Mouse (Mus musculus): ENCODE measurements at regions not wholly inside any gene's neighbourhood (a gene's known extent, or its start where the extent isn't known, plus 50 kb on each side); places are given as distances from the start of the nearest gene placed in this dataset.

DNA sequence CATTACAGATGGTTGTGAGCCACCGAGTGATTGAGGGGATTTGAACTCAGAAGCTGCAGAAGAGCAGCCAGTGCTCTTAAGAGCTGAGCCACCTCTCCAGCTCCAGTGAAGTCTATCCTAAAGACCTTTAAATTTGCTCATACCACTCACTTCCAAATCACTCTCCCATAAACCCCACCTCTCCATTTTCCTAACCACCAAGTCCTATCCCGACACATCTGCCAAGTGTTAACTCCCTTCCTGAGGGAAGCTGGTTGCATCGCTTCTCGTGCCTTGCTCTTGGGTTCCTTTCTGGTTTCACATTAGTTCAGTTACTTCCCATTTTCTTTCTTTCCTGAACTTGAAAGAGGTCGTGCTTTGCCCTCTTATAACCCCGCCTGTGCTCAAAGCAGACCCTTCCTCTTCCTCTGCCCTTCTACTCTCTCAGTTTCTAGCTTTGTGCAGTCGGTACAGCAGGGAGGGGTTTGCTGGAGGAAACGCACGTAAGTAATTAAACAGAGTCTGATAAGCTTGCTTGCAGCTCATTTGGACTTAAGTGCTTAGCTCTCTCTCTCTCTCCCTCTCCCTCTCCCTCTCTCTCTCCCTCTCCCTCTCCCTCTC lies 84.4 kb upstream of the Cxadr start:
- Histone ChIP-seq H3K27me3 (ENCODE audit: control insufficient read depth, insufficient read depth, low read length) (no peaks in the 10 kb centered on the region), H3K27ac (no peak overlapping the region)

DNA sequence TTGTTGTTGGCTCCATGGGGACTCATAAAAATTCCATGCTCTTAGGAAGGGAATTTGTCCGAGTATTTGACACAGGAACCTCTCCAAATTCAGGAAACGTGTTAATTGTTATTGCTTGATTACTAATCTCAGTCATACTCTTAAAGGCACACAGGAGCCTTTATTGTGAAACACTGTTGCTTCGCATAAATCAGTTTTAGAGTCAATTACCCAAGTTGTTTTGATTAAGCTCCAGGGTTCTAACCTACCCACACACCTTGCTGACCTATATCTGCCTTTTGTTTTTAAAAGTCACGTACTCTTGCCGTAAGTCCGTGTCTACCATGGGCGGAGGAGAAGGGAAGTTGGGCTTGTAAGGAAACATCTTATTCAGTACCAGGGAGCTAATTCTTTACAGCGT lies 89.6 kb upstream of the Cxadr start:
- H3K36me3 ChIP-seq (ENCODE audit: control insufficient read depth, insufficient read depth, low read length), result no peaks in the 10 kb centered on the region
- H3K4me3 ChIP-seq, result no peak overlapping the region
- no peaks in the 10 kb centered on the region for H3K79me2 ChIP-seq (replicated peaks; ENCODE audit: control insufficient read depth, insufficient read depth, low read length)
- 75% methylated on average over 8 of the region's 8 CpGs for WGBS
- TF ChIP-seq POLR2A (IDR thresholded peaks at IDR 0.05; ENCODE audit: insufficient read depth, low read depth, low read length) (no peak), CTCF (IDR thresholded peaks at IDR 0.05) (no peak), EP300 (IDR thresholded peaks at IDR 0.05; ENCODE audit: insufficient read depth, low read depth, low read length) (no peak)
- no peak for DNase-seq
- H3K9ac ChIP-seq (ENCODE audit: low read depth, low read length), result no peak overlapping the region
- no peak overlapping the region for H3K27ac ChIP-seq
- no peaks in the 10 kb centered on the region for H3K4me1 ChIP-seq (ENCODE audit: control insufficient read depth, insufficient read depth, low read length)
- no peaks in the 10 kb centered on the region for H3K27me3 ChIP-seq (ENCODE audit: control insufficient read depth, insufficient read depth, low read length)
- intact Hi-C loops (cut with DNase I), result no loop called here

More for the DNA sequence above, 84.4 kb upstream of the Cxadr start:
- H3K9ac ChIP-seq (ENCODE audit: low read depth, low read length), result no peak overlapping the region; the same call in 1 of the 2 replicates
- peak in 1 of 2 experiments; percentile 8 for DNase-seq
- peaks cover 3% of the 10 kb centered on the region; the same call in 1 of the 2 replicates for H3K4me1 ChIP-seq (ENCODE audit: control insufficient read depth, insufficient read depth, low read length)
- intact Hi-C loops (cut with DNase I), result no loop called here
- no peaks in the 10 kb centered on the region for H3K36me3 ChIP-seq (ENCODE audit: control insufficient read depth, insufficient read depth, low read length)
- H3K79me2 ChIP-seq (replicated peaks; ENCODE audit: control insufficient read depth, insufficient read depth, low read length), result no peaks in the 10 kb centered on the region
- no peak overlapping the region for H3K4me3 ChIP-seq
- WGBS, result 19% methylated on average over 9 of the region's 9 CpGs
- TF ChIP-seq POLR2A (IDR thresholded peaks at IDR 0.05; ENCODE audit: insufficient read depth, low read depth, low read length) (no peak), CTCF (IDR thresholded peaks at IDR 0.05) (0 out of 2 replicates have a peak, but pooled peaks have one; percentile 15), EP300 (IDR thresholded peaks at IDR 0.05; ENCODE audit: insufficient read depth, low read depth, low read length) (no peak)

DNA sequence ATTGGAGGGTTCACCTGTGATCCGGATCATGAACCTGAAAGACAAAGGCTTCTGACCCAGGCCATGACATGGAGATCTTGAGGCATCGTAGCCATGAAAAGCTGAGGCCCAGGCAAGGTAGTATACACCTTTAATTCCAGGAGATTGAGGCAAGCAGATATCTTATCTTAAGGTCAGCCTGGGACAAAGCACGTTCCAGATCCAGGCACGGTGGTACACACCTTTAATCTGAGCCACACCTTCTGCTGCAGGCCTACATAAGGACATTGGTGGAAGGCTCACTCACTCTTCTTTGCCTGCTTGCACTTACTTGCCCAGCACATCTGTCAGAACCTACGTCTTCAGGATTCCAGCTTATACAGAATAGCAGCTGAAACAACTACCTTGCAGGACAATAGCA lies 93.0 kb upstream of the Cxadr start:
- no peak for TF ChIP-seq CTCF (IDR thresholded peaks at IDR 0.05)
- no peak for TF ChIP-seq POLR2A (IDR thresholded peaks at IDR 0.05; ENCODE audit: insufficient read depth, low read depth, low read length)
- TF ChIP-seq EP300 (IDR thresholded peaks at IDR 0.05; ENCODE audit: insufficient read depth, low read depth, low read length), result no peak
- no peak overlapping the region for H3K27ac ChIP-seq
- intact Hi-C loops (cut with DNase I), result no loop called here
- no peaks in the 10 kb centered on the region for H3K36me3 ChIP-seq (ENCODE audit: control insufficient read depth, insufficient read depth, low read length)
- no peak overlapping the region for H3K4me3 ChIP-seq
- H3K4me1 ChIP-seq (ENCODE audit: control insufficient read depth, insufficient read depth, low read length), result no peaks in the 10 kb centered on the region
- no peaks in the 10 kb centered on the region for H3K79me2 ChIP-seq (replicated peaks; ENCODE audit: control insufficient read depth, insufficient read depth, low read length)
- H3K9ac ChIP-seq (ENCODE audit: low read depth, low read length), result no peak overlapping the region
- no peaks in the 10 kb centered on the region for H3K27me3 ChIP-seq (ENCODE audit: control insufficient read depth, insufficient read depth, low read length)
- DNase-seq, result no peak
- 76% methylated on average over 5 of the region's 5 CpGs for WGBS

DNA sequence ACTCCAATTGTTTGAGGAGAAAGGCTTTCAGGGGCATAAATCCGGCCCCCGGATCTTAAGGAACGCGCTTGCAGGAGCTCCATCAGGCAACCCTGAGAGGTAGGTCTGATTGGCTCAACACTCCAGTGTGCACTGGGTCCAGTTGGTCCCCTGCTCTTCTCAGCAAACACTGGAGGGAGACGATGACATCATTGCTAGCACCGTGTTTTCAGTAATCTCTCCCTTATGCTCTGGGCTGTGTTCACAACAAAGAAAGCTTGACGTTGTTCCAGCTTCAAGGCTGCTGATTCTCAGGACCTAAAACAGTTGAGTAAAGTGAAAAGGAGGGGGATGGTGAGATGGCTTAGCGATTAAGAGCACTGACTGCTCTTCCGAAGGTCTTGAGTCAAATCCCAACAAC lies 97.0 kb upstream of the Cxadr start:
- intact Hi-C loops (cut with DNase I), result no loop called here
- no peak overlapping the region for H3K9ac ChIP-seq (ENCODE audit: low read depth, low read length)
- H3K4me1 ChIP-seq (ENCODE audit: control insufficient read depth, insufficient read depth, low read length), result no peaks in the 10 kb centered on the region
- no peaks in the 10 kb centered on the region for H3K79me2 ChIP-seq (replicated peaks; ENCODE audit: control insufficient read depth, insufficient read depth, low read length)
- WGBS, result 71% methylated on average over 9 of the region's 9 CpGs
- H3K36me3 ChIP-seq (ENCODE audit: control insufficient read depth, insufficient read depth, low read length), result no peaks in the 10 kb centered on the region
- TF ChIP-seq POLR2A (IDR thresholded peaks at IDR 0.05; ENCODE audit: insufficient read depth, low read depth, low read length) (no peak), CTCF (IDR thresholded peaks at IDR 0.05) (no peak), EP300 (IDR thresholded peaks at IDR 0.05; ENCODE audit: insufficient read depth, low read depth, low read length) (no peak)
- no peaks in the 10 kb centered on the region for H3K27me3 ChIP-seq (ENCODE audit: control insufficient read depth, insufficient read depth, low read length)
- no peak overlapping the region for H3K4me3 ChIP-seq
- H3K27ac ChIP-seq, result no peak overlapping the region
- no peak for DNase-seq

DNA sequence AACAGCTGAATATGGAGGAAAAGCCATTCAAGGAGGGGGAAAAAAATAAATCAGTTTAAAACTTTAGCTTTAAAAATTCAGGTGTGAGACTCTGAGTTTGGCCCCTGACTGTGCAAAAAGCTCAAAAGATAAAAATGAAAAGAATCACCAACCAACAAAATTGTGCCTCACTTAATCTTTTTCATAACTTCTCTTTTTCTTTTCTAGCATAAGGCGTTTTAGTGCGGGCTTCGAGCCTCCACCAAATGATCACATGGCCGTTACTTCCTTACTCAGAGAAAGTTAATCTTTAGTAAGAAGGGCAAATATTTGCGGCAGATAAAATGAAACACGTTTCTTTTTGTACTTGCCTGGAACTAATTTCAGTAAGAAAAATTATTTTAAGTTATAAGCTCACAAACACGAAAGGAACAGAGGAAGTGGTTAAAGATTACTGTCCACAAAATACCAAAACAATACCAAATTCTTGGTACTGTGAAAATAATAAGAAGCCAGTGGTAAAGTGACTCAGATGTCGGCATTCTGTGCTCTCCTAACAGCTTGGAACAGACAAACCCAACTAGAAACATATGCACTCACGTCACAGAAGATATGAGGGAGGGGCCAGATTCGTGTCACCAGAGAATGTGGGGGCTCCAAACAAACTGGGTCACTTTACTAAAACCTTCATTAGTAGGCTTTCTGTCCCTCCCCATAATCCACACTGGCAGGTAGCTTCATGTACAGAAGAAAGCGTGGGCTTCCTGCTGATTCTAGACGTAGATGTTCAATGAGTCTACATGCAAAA lies 101.1 kb upstream of the Cxadr start:
- WGBS, result 67% methylated on average over 12 of the region's 12 CpGs

DNA sequence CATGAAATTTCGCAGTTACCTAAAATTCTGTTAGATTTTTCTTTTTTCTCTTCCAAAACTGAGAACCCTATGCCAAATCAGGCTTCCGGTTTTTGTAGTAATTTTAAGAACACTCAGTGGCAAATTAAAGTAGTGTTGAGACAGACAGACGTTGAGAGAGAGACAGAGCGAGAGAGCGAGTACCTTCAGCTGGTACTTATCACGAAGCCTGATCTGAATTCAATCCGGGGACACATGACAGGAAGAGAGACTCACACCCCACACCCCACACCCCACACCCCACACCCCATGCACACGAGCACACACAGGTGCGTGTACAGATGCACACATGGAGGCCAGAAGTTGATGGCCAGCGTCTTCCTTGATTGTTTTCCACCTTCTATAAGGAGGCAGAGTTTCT lies 102.0 kb upstream of the Cxadr start:
- 66% methylated on average over 10 of the region's 10 CpGs for WGBS
- Histone ChIP-seq H3K4me3 (no peak overlapping the region), H3K4me1 (ENCODE audit: control insufficient read depth, insufficient read depth, low read length) (no peaks in the 10 kb centered on the region), H3K27me3 (ENCODE audit: control insufficient read depth, insufficient read depth, low read length) (no peaks in the 10 kb centered on the region), H3K9ac (ENCODE audit: low read depth, low read length) (no peak overlapping the region), H3K27ac (no peak overlapping the region), H3K36me3 (ENCODE audit: control insufficient read depth, insufficient read depth, low read length) (no peaks in the 10 kb centered on the region), H3K79me2 (replicated peaks; ENCODE audit: control insufficient read depth, insufficient read depth, low read length) (no peaks in the 10 kb centered on the region)
- intact Hi-C loops (cut with DNase I), result loop anchor here (1.0 to 10.0 kb wide), 2 partner anchors 147 to 256 kb away; no protein-coding TSS in a partner anchor
- TF ChIP-seq POLR2A (IDR thresholded peaks at IDR 0.05; ENCODE audit: insufficient read depth, low read depth, low read length), result no peak
- no peak for TF ChIP-seq EP300 (IDR thresholded peaks at IDR 0.05; ENCODE audit: insufficient read depth, low read depth, low read length)
- DNase-seq, result no peak

More for the DNA sequence above, 101.1 kb upstream of the Cxadr start:
- H3K4me3 ChIP-seq, result no peak overlapping the region
- DNase-seq, result no peak
- H3K79me2 ChIP-seq (replicated peaks; ENCODE audit: control insufficient read depth, insufficient read depth, low read length), result no peaks in the 10 kb centered on the region
- H3K36me3 ChIP-seq (ENCODE audit: control insufficient read depth, insufficient read depth, low read length), result no peaks in the 10 kb centered on the region
- TF ChIP-seq CTCF (IDR thresholded peaks at IDR 0.05) (no peak), POLR2A (IDR thresholded peaks at IDR 0.05; ENCODE audit: insufficient read depth, low read depth, low read length) (no peak), EP300 (IDR thresholded peaks at IDR 0.05; ENCODE audit: insufficient read depth, low read depth, low read length) (no peak)
- no peaks in the 10 kb centered on the region for H3K27me3 ChIP-seq (ENCODE audit: control insufficient read depth, insufficient read depth, low read length)
- no peaks in the 10 kb centered on the region for H3K4me1 ChIP-seq (ENCODE audit: control insufficient read depth, insufficient read depth, low read length)
- no peak overlapping the region for H3K27ac ChIP-seq
- H3K9ac ChIP-seq (ENCODE audit: low read depth, low read length), result no peak overlapping the region
- intact Hi-C loops (cut with DNase I), result no loop called here

All from heart, adult 2 months (tissue).